Mouse (Mus musculus) CD8-positive naive resting alpha-beta T cell, adult 2 months (primary cell): ENCODE data around the gene Smim14.
A peak's percentile ranks its signal among the peaks of the same experiment; 100 is the strongest.

Source experiments
- DNase-seq, 2 experiments: peaks; one replicate each; pipeline ENCODE4 v3.0.0; 2022; ENCODE audit warnings: low read depth in 2 of 2, low spot score in 2 of 2

Smim14 gene

GRCm38 (mm10) chr5:65469766-65470165, 67.2 kb downstream of the Smim14 start:
- DNase-seq = no peak

- DNase-seq = no peak
Observed at GRCm38 (mm10) chr5:65466911-65467310, 70.1 kb downstream of the Smim14 start.

DNA sequence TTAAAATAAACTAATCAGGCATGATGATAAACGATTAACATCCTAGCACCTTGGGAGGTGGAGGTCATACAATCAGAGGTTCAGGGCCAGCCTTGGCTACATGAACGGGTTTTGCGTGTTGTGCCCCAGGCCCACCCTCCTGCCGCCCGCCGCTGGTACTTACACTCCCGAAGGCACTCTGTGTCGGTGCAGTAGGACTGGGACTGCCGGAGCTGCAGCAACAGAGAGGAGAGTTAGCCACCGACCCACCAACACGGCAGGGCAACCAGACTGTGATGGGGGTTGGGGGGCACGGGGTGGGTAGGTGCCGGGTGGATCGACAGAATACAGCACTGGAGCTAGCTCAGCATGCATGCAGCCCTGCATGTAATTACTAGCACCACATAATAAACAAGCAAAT, 76.6 kb downstream of the Smim14 start:
- DNase-seq = no peak

GRCm38 (mm10) chr5:65459454-65459853, 77.5 kb downstream of the Smim14 start:
- no peak for DNase-seq

DNA sequence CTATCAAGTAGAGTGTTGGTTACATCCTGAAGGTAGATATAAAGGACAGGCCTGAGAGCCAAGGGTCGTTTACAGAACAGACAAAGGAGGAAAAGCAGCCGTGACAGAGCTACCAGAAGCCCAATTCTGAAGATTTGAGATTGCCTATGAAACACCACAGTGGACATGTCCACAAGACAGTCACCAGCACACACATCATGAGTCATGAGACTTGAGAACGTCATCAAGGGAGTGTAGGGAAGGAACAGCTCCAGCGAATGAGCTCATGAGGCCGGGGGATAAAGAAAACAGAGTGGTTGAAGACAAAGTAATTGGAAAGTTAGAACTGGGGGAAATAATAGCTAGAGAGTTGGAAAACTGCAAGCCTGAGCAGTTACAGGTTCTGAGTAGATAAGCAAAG, 79.1 kb downstream of the Smim14 start:
- DNase-seq = no peak

- DNase-seq = no peak
Observed at GRCm38 (mm10) chr5:65457086-65457827, 79.7 kb downstream of the Smim14 start.

- DNase-seq = no peak
Observed at GRCm38 (mm10) chr5:65454771-65455170, 82.2 kb downstream of the Smim14 start.

DNA sequence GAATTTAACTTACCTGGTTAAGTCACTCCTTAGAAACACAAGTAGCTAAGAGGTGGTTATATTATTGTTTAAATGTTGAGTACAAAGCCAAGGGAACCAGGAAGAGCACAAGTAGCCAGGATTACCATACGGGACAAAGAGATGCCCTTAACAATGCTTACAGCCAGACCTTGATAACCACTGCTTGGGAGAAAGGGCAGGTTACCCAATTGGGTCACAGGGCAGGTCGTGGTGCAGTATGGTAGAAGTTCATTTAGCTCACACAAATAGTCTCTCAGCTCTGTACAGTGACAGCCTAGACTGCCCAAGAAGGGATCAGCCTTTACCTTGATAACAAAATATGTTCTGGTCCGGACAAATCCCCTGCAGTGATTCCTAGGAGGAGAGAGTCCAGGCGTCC, 88.0 kb downstream of the Smim14 start:
- DNase-seq = no peak

- no peak for DNase-seq
Observed at GRCm38 (mm10) chr5:65447826-65448225, 89.2 kb downstream of the Smim14 start.

DNA sequence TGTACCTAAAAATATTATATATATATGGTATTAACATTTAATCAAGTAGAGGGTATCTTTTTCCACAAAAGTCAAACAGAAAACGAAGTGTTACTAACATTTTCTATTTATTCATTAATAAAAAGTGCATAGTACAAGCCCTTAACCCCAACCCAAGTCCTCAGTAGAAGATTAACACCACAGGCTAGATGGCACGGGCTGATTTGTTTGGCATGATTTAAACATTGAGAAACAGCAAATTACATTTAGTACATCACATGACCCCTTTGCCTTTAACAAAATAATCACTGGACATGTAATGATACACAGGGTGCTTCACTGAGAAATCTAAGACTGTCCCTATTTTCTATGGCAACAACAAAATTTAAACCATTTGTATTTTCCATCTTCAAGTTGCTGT, 90.2 kb downstream of the Smim14 start:
- DNase-seq = no peak

DNA sequence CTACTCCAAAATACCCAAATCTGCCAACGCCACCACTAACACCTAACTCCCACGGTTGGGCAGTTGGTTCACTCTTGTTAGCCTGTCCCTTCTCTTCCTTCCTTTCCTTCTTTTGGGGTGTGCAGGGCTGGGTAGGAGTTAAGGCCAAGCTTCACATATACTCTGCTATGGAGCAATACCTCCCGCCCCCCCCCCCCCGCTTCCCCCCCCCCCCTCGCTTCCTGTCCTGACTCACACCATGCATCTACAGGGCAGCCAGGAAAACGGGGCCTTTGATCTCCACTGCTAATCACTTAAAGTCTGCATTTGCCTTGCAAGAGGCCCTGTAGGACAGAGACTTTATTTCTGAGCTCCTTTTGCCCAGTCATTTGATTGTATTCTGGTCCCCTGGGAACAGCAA, 92.0 kb downstream of the Smim14 start:
- DNase-seq = no peak

DNA sequence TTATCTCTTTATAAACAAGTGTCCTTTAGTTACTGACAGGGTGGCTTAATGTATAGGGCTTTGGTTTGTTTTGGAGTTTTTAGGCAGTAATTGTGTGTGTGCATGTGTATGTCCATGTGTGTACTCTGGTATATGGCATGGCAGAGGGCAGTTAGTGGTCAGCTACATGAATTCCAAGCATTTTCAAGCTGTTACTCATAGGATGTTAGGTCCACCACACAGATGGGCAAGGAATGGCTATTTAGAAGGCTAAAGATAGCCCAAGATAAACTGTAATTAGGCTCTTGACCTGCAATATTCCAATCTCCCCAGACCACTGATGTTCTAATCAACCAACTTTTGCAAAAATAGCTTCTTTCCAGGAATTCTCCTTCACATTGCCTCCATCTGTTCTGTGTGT, 98.9 kb downstream of the Smim14 start:
- no peak for DNase-seq

DNA sequence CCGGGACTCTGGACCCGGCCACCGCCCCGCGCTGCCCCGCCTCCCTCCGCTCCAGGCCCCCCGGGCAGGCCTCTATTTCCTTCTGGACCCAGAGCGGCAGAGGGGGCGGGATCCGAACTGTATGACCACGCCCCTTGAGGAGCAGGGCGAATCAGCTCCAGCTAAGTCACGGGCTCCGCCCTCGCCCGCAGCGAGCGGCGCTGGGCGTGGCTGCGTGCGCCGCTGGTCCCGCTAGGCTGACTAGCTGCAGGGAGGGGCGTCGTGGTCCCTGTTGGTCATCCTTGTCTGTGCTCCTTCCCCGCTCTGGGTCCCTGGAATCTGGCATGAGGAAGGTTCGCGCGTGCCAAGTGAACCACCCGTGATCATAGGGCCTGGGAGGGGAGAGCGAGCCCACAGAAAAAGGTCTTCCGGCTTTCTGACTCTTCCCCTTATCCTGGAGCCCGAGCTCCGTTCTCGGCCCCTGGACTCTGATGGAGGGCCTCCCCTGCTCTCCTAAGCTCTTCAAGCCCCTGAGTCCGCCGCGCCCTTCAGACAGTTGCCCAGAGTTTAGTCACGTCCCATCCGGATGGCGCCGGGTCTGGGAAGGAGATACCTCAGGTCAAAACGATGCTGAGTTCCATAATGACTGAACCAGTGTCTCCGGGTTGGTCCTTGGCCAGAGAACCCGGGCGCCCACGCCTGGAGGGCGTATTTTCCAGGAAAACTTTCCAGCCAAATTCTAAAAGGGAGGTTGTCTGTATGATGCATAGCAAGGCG, 101.0 kb downstream of the Smim14 start, which contains the start of gene Ugdh:
Ugdh (minus strand) TSS at position 144 of the 756 bp plus-strand sequence.
- peak; percentile 87 to 92 for DNase-seq

DNA sequence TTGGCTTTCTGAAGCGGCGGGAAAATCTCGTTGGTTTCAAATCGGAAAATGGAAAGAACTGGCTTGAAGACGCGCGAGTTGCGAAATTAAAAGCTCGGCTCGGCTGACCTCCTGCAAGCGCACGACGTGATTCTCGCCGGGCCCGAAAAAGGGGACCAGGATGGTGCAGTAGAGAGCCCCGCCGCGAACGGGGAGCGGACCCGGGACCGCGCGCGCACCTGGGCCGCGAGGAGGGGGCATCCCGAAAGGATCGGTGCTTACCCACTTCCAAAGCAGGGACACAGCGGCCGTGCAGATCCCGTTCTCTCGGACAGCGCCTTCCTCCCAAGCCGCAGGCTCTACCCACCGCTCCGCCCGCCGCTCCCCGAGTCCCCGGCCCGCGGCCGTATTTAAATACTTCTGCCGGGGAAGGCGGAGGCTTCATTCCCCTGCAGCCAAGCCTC, 101.6 kb downstream of the Smim14 start:
- peak in 1 of 2 experiments; percentile 4 for DNase-seq

DNA sequence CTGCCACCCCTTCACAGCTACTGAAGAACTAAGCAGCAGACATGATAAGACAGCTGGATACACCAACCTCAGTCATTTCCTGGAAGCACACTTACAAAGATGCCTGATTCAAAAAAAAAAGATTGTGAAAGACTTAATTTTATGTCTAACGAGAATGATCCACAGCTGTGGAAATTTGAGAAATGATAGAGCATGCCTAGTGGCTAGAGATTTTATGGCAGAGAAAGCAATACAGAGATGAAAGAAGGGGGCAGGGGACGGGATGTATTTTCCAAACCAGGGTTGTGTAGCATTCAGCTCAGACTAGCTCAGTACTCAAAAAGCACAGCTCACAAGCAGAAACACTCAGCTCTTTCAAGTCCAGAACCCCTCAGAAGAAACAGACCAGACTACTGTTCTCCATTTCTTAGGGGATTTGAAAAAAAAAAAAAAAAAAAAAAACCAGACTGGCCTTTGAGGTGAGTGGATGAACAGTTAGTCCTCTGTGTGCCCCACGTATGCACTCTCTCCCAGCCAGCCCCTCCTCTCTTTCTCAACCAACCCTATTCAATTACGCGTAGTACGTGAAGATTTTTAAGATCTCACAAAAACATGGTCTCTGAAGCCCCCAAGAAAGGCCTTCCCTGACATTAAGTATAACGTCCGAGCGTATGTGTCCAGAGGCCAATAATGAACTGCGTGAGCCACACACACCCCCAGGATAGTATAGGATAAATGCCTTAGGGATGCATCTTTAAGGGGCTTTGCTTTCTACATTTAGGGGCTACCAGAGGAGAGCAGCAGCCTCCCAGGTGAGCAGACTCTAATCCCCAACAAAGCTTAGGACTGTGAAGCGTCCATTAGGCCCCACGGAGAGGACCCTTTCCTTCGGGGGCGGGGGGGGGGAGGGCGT, 102.3 kb downstream of the Smim14 start:
- DNase-seq = peak in 1 of 2 experiments; percentile 3

GRCm38 (mm10) chr5:65429441-65429840, 107.5 kb downstream of the Smim14 start:
- no peak for DNase-seq

- DNase-seq = no peak
Observed at GRCm38 (mm10) chr5:65428321-65428720, 108.7 kb downstream of the Smim14 start.

GRCm38 (mm10) chr5:65425251-65425650, 111.7 kb downstream of the Smim14 start:
- no peak for DNase-seq

- DNase-seq = no peak
Observed at GRCm38 (mm10) chr5:65424215-65424614, 112.8 kb downstream of the Smim14 start.

- no peak for DNase-seq
Observed at GRCm38 (mm10) chr5:65422803-65423202, 114.2 kb downstream of the Smim14 start.

DNA sequence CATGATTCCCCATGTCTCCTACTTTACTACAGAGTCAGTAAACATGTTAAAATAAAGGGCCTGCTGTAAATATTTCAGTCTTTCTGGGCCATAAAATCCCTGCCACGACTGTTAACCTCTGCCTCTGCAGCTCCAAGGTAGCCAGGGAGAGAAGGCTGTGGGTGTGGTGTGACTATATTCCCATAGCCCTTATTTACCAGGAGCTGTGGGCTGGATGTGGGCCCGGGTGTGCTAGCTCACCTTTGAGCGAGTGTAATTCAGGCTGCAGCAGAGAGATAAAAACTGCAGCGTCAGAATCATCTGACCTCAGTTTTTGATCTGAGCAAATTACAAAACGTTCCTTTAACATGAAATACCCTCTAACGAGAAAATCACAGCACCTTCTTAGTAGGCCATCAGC, 116.2 kb downstream of the Smim14 start:
- DNase-seq = no peak
